Comparison of ENCODE assay signal across 24 mouse cellular contexts in the genomic region with DNA sequence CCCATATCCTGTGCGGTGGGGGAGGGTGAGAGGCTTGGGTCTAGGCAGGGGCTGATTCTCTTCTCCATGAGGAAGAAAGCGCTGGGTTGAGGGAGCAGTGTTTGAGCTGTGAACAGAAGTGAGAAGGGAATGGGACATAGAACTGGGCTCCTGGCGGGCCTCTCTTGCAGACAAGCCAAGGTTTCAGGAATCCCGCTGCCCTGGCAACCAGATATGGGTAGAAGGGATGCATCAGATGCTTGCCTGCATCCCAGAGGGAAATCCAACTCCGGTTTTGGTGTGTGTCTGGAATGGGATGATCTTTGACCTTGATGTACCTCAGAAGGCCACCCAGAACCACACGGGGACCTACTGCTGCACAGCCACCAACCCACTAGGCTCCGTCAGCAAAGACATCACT. TPM values are rescaled to one million over a fixed set of nuclear protein-coding genes. Genes with fewer than 3 reads are reported as not detected.
DNase-seq lines count a peak whose midpoint lies in the region; ATAC-seq and TF ChIP-seq lines count a peak whose summit lies in the region.
"Had no signal": no experiment of that assay in that cellular context is flagged by ENCODE, and none has a peak within 500 bp of the region (broad histone marks: within the 10 kb centered on the region; RNA-seq: fewer than 3 reads in every experiment).

No protein-coding gene starts in this region.

- TF ChIP-seq EP300 in heart, adult 2 months (IDR thresholded peaks at IDR 0.05; ENCODE audit: insufficient read depth, low read depth, low read length) = no peak

- H3K4me2 ChIP-seq in limb, embryonic 15.5 days = no peak overlapping the region
- H3K4me2 ChIP-seq in heart, embryonic 12.5 days = no peak overlapping the region
- H3K4me2 ChIP-seq: forebrain, embryonic 12.5 days; heart, embryonic 11.5 days; hindbrain, embryonic 15.5 days; kidney, embryonic 15.5 days had no signal

- no peaks in the 10 kb centered on the region for H3K79me2 ChIP-seq in heart, adult 2 months (replicated peaks; ENCODE audit: control insufficient read depth, insufficient read depth, low read length)

- H3K9ac ChIP-seq in limb, embryonic 15.5 days = no peak overlapping the region
- no peak overlapping the region for H3K9ac ChIP-seq in heart, embryonic 12.5 days
- H3K9ac ChIP-seq in heart, adult 2 months (ENCODE audit: low read depth, low read length) = no peak overlapping the region
- H3K9ac ChIP-seq: forebrain, embryonic 12.5 days; hindbrain, embryonic 15.5 days; kidney, embryonic 15.5 days had no signal

- WGBS in limb, embryonic 15.5 days = 90% methylated on average over 7 of the region's 7 CpGs
- WGBS in limb, embryonic 10.5 days = 88% methylated on average over 7 of the region's 7 CpGs
- 73% methylated on average over 7 of the region's 7 CpGs for WGBS in heart, embryonic 12.5 days
- 85% methylated on average over 7 of the region's 7 CpGs for WGBS in heart, adult 2 months

- TF ChIP-seq CTCF in heart, adult 2 months (IDR thresholded peaks at IDR 0.05) = no peak

- intact Hi-C loops in heart, adult 2 months (cut with DNase I) = no loop called here

- TF ChIP-seq POLR2A in heart, adult 2 months (IDR thresholded peaks at IDR 0.05; ENCODE audit: insufficient read depth, low read depth, low read length) = no peak

- no peaks in the 10 kb centered on the region for H3K27me3 ChIP-seq in limb, embryonic 15.5 days
- H3K27me3 ChIP-seq in limb, embryonic 10.5 days (ENCODE audit: low read depth, poor library complexity, severe bottlenecking) = no peaks in the 10 kb centered on the region
- H3K27me3 ChIP-seq in heart, embryonic 12.5 days (replicated peaks) = 0 out of 2 replicates have a peak, but pooled peaks cover 6% of the 10 kb centered on the region
- no peaks in the 10 kb centered on the region for H3K27me3 ChIP-seq in heart, adult 2 months (ENCODE audit: control insufficient read depth, insufficient read depth, low read length)
- H3K27me3 ChIP-seq: forebrain, embryonic 12.5 days; hindbrain, embryonic 15.5 days; kidney, embryonic 15.5 days had no signal

- no peak overlapping the region for H3K4me3 ChIP-seq in limb, embryonic 15.5 days
- H3K4me3 ChIP-seq in limb, embryonic 10.5 days = no peak overlapping the region
- no peak overlapping the region for H3K4me3 ChIP-seq in heart, embryonic 12.5 days
- no peak overlapping the region for H3K4me3 ChIP-seq in heart, adult 2 months
- H3K4me3 ChIP-seq: forebrain, embryonic 12.5 days; hindbrain, embryonic 10.5 days; hindbrain, embryonic 15.5 days; kidney, embryonic 15.5 days had no signal

- no peaks in the 10 kb centered on the region for H3K9me3 ChIP-seq in limb, embryonic 15.5 days
- no peaks in the 10 kb centered on the region for H3K9me3 ChIP-seq in limb, embryonic 10.5 days (replicated peaks)
- H3K9me3 ChIP-seq in heart, embryonic 12.5 days (replicated peaks) = no peaks in the 10 kb centered on the region
- H3K9me3 ChIP-seq: forebrain, embryonic 12.5 days; hindbrain, embryonic 10.5 days; hindbrain, embryonic 15.5 days; kidney, embryonic 15.5 days had no signal

- H3K4me1 ChIP-seq in limb, embryonic 15.5 days = peaks cover 19% of the 10 kb centered on the region
- no peaks in the 10 kb centered on the region for H3K4me1 ChIP-seq in limb, embryonic 10.5 days
- 0 out of 2 replicates have a peak, but pooled peaks cover 4% of the 10 kb centered on the region for H3K4me1 ChIP-seq in heart, embryonic 12.5 days (replicated peaks)
- H3K4me1 ChIP-seq in heart, adult 2 months (ENCODE audit: control insufficient read depth, insufficient read depth, low read length) = no peaks in the 10 kb centered on the region
- H3K4me1 ChIP-seq: forebrain, embryonic 12.5 days; hindbrain, embryonic 15.5 days; kidney, embryonic 15.5 days had no signal

- peak overlapping the region; percentile 80 for H3K27ac ChIP-seq in limb, embryonic 15.5 days
- H3K27ac ChIP-seq in limb, embryonic 10.5 days = no peak overlapping the region
- no peak overlapping the region for H3K27ac ChIP-seq in heart, embryonic 12.5 days (ENCODE audit: poor library complexity, severe bottlenecking)
- no peak overlapping the region for H3K27ac ChIP-seq in heart, adult 2 months
- H3K27ac ChIP-seq: forebrain, embryonic 12.5 days; hindbrain, embryonic 10.5 days; hindbrain, embryonic 15.5 days; kidney, embryonic 15.5 days had no signal

- DNase-seq in cerebellum, adult 11-12 months = peak; percentile 66
- DNase-seq in cerebellum, adult 9-11 months = no peak
- DNase-seq in limb, embryonic 10.5 days (ENCODE audit: low spot score) = no peak
- peak; percentile 38 to 51 for DNase-seq in cerebellum, postnatal 14 days
- DNase-seq in heart, adult 2 months = no peak
- no peak for DNase-seq in neural tube, embryonic 10.5 days (ENCODE audit: extremely low spot score, low spot score)
- DNase-seq: adrenal gland, postnatal 10 days; gastrocnemius, postnatal 10 days; heart, adult 11 months; kidney, adult 2 months had no signal

- ATAC-seq in limb, embryonic 15.5 days (ENCODE audit: insufficient number of reproducible peaks, low FRiP score, low TSS enrichment, low read depth) = no peak
- no peak for ATAC-seq in heart, embryonic 12.5 days (ENCODE audit: insufficient number of reproducible peaks, low FRiP score)
- ATAC-seq: forebrain, embryonic 16.5 days; intestine, embryonic 16.5 days had no signal

- no peaks in the 10 kb centered on the region for H3K36me3 ChIP-seq in limb, embryonic 15.5 days
- H3K36me3 ChIP-seq in limb, embryonic 10.5 days = no peaks in the 10 kb centered on the region
- no peaks in the 10 kb centered on the region for H3K36me3 ChIP-seq in heart, embryonic 12.5 days
- no peaks in the 10 kb centered on the region for H3K36me3 ChIP-seq in heart, adult 2 months (ENCODE audit: control insufficient read depth, insufficient read depth, low read length)
- H3K36me3 ChIP-seq: forebrain, embryonic 12.5 days; hindbrain, embryonic 10.5 days; hindbrain, embryonic 15.5 days; kidney, embryonic 15.5 days had no signal

RNA-seq across cellular contexts. Expression of a gene that starts 9.7 kb away (rescaled TPM):
- polyA plus RNA-seq in limb, embryonic 15.5 days (2015; fragmentation: Nextera tagmentation; extraction: Ambion mirVana) = 0.41 and 0.53 TPM in 2 replicates
- 0.18 and 0.36 TPM in 2 replicates for polyA plus RNA-seq in limb, embryonic 10.5 days (2016; fragmentation: Nextera tagmentation; extraction: Ambion mirVana)
- polyA plus RNA-seq in heart, embryonic 12.5 days (2016; fragmentation: Nextera tagmentation; extraction: Ambion mirVana) = 0.05 and 0.06 TPM in 2 replicates
- not detected for total RNA-seq in heart, adult 2 months (2021)
- 0.10 TPM in 1 of 2 replicates, not detected in the other for polyA plus RNA-seq in heart, adult 2 months (2012; rRNA removed)
- total RNA-seq: heart, postnatal 25 days had no signal

RNA-seq across cellular contexts. Expression of a gene that starts 13.4 kb away (rescaled TPM):
- polyA plus RNA-seq in limb, embryonic 15.5 days (2015; fragmentation: Nextera tagmentation; extraction: Ambion mirVana) = 90.6 and 110 TPM in 2 replicates
- polyA plus RNA-seq in limb, embryonic 10.5 days (2016; fragmentation: Nextera tagmentation; extraction: Ambion mirVana) = 66.4 and 72.6 TPM in 2 replicates
- 24.6 and 25.3 TPM in 2 replicates for polyA plus RNA-seq in heart, embryonic 12.5 days (2016; fragmentation: Nextera tagmentation; extraction: Ambion mirVana)
- 10 to 100 TPM; 16.6 to 17.2 TPM for total RNA-seq in heart, adult 2 months (2021)
- 39.2 and 49.2 TPM in 2 replicates for polyA plus RNA-seq in heart, adult 2 months (2012; rRNA removed)

RNA-seq across cellular contexts. Expression of a gene that starts 15.5 kb away (rescaled TPM):
- not detected in 2 replicates for polyA plus RNA-seq in limb, embryonic 15.5 days (2015; fragmentation: Nextera tagmentation; extraction: Ambion mirVana)
- polyA plus RNA-seq in limb, embryonic 10.5 days (2016; fragmentation: Nextera tagmentation; extraction: Ambion mirVana) = not detected in 2 replicates
- not detected in 2 replicates for polyA plus RNA-seq in heart, embryonic 12.5 days (2016; fragmentation: Nextera tagmentation; extraction: Ambion mirVana)
- not detected for total RNA-seq in heart, adult 2 months (2021)
- polyA plus RNA-seq in heart, adult 2 months (2012; rRNA removed) = not detected in 2 replicates
- total RNA-seq: adrenal gland, postnatal 10 days; gastrocnemius, postnatal 10 days; heart, postnatal 25 days; MEL had no signal
- polyA plus RNA-seq: C2C12; cortical plate, adult 2 months; forebrain, embryonic 12.5 days; forebrain, embryonic 16.5 days; heart, embryonic 11.5 days; heart, embryonic 16.5 days; hindbrain, embryonic 10.5 days; hindbrain, embryonic 15.5 days; intestine, embryonic 16.5 days; kidney, embryonic 15.5 days had no signal

RNA-seq across cellular contexts. Expression of a gene that starts 28.4 kb away (rescaled TPM):
- polyA plus RNA-seq in limb, embryonic 15.5 days (2015; fragmentation: Nextera tagmentation; extraction: Ambion mirVana) = 2.9 and 3.7 TPM in 2 replicates
- 2.4 and 2.6 TPM in 2 replicates for polyA plus RNA-seq in limb, embryonic 10.5 days (2016; fragmentation: Nextera tagmentation; extraction: Ambion mirVana)
- polyA plus RNA-seq in heart, embryonic 12.5 days (2016; fragmentation: Nextera tagmentation; extraction: Ambion mirVana) = 0.83 and 0.95 TPM in 2 replicates
- 1 to 10 TPM; 1.7 to 3.0 TPM for total RNA-seq in heart, adult 2 months (2021)
- 3.4 and 10.1 TPM in 2 replicates for polyA plus RNA-seq in heart, adult 2 months (2012; rRNA removed)
- polyA plus RNA-seq: C2C12 had no signal

RNA-seq across cellular contexts. Expression of a gene that starts 30.3 kb away (rescaled TPM):
- 276 and 309 TPM in 2 replicates for polyA plus RNA-seq in limb, embryonic 15.5 days (2015; fragmentation: Nextera tagmentation; extraction: Ambion mirVana)
- polyA plus RNA-seq in limb, embryonic 10.5 days (2016; fragmentation: Nextera tagmentation; extraction: Ambion mirVana) = 415 and 441 TPM in 2 replicates
- polyA plus RNA-seq in heart, embryonic 12.5 days (2016; fragmentation: Nextera tagmentation; extraction: Ambion mirVana) = 247 and 253 TPM in 2 replicates
- 100 to 1,000 TPM in 1 of 2 experiments, 10 to 100 TPM in 1; 91.8 to 104 TPM for total RNA-seq in heart, adult 2 months (2021)
- polyA plus RNA-seq in heart, adult 2 months (2012; rRNA removed) = 54.5 and 83.5 TPM in 2 replicates

Comparison
In these comparisons a context has a peak if more than half of its experiments do, and no peak if none do; other contexts are left out.
1. DNase-seq: peak in cerebellum, adult 11-12 months (single experiment) and cerebellum, postnatal 14 days (2 of 2); none in cerebellum, adult 9-11 months (single experiment), limb, embryonic 10.5 days (single experiment), heart, adult 2 months (0 of 2) and neural tube, embryonic 10.5 days (single experiment).